Mouse (Mus musculus): Measurements from ENCODE around the gene Ccdc142.

DNA sequence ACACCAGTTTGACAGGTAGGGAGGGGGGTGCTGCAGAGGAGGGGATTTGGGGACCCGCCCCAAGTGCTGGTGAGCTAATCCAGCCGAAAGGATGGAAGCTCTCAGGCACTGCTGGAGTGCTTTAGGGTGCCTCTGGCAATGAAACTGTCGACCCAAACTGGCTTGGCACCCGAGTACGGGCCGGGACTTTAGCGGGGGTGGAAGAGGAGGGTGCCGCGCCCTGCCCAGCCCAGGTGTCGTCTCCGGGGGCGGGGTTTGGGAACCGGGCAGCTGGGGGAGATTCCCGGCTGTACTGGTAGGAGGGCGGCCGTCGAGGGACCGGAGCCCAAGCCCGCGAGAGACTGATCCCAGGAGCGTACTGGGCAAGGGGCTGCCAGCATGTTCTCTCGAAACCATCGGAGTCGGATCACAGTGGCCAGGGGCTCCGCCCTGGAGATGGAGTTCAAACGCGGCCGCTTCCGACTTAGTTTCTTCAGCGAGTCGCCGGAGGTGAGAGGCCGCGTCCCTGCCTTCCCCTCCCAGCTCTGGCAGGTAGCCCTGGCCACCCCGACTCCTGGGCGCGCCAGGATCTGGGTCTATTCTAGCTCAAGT lies 34.3 kb downstream of the Ccdc142 start:
- no peak for TF ChIP-seq CTCF (IDR thresholded peaks at IDR 0.05)
- TF ChIP-seq EP300 (IDR thresholded peaks at IDR 0.05) = no peak
